Mouse (Mus musculus): ENCODE data around the gene Adtrp. TPM values are rescaled to one million over a fixed set of nuclear protein-coding genes. Genes with fewer than 3 reads are reported as not detected.

The Adtrp gene
- total and polyA plus RNA-seq, 2 experiments from 2014 or later: 0.12 TPM; not detected in 1

- no peaks in the 10 kb centered on the region for H3K9me3 ChIP-seq (replicated peaks; ENCODE audit: control insufficient read depth, low read length)
- H3K4me1 ChIP-seq (ENCODE audit: control insufficient read depth, insufficient read depth): no peaks in the 10 kb centered on the region
- no peak overlapping the region for H3K4me3 ChIP-seq (ENCODE audit: low read depth, low read length)
- TF ChIP-seq EP300 (IDR thresholded peaks at IDR 0.05; ENCODE audit: low read depth) (no peak), CTCF (IDR thresholded peaks at IDR 0.05; ENCODE audit: low read depth) (no peak)
- DNase-seq (ENCODE audit: low spot score) (no peak), ATAC-seq (ENCODE audit: insufficient read depth, low read depth) (no peak)
- no peak overlapping the region for H3K9ac ChIP-seq (replicated peaks; ENCODE audit: low read depth, low read length)
- H3K36me3 ChIP-seq (replicated peaks; ENCODE audit: control insufficient read depth, insufficient read depth, low read length): no peaks in the 10 kb centered on the region
- no peak overlapping the region for H3K27ac ChIP-seq (ENCODE audit: low read depth)
- 71% methylated on average over 3 of the region's 3 CpGs for WGBS
- no peaks in the 10 kb centered on the region for H3K27me3 ChIP-seq (ENCODE audit: control insufficient read depth, insufficient read depth, low read length)
- H3K4me2 ChIP-seq (ENCODE audit: low read depth, low read length): no peak overlapping the region
Measured at GRCm38 (mm10) chr13:41771061-41771460, 76.4 kb downstream of the Adtrp start.

GRCm38 (mm10) chr13:41767941-41768340 is 79.5 kb downstream of the Adtrp start:
- ATAC-seq (ENCODE audit: insufficient read depth, low read depth) (no peak), DNase-seq (ENCODE audit: low spot score) (no peak)
- 82% methylated on average over 4 of the region's 4 CpGs for WGBS
- Histone ChIP-seq H3K4me1 (ENCODE audit: control insufficient read depth, insufficient read depth) (no peaks in the 10 kb centered on the region), H3K9me3 (replicated peaks; ENCODE audit: control insufficient read depth, low read length) (no peaks in the 10 kb centered on the region), H3K27me3 (ENCODE audit: control insufficient read depth, insufficient read depth, low read length) (no peaks in the 10 kb centered on the region), H3K36me3 (replicated peaks; ENCODE audit: control insufficient read depth, insufficient read depth, low read length) (no peaks in the 10 kb centered on the region), H3K4me2 (ENCODE audit: low read depth, low read length) (no peak overlapping the region), H3K4me3 (ENCODE audit: low read depth, low read length) (no peak overlapping the region), H3K9ac (replicated peaks; ENCODE audit: low read depth, low read length) (no peak overlapping the region), H3K27ac (ENCODE audit: low read depth) (no peak overlapping the region)
- no peak for TF ChIP-seq EP300 (IDR thresholded peaks at IDR 0.05; ENCODE audit: low read depth)
- no peak for TF ChIP-seq CTCF (IDR thresholded peaks at IDR 0.05; ENCODE audit: low read depth)

GRCm38 (mm10) chr13:41761986-41762385 is 85.5 kb downstream of the Adtrp start:
- H3K27ac ChIP-seq (ENCODE audit: low read depth): no peak overlapping the region
- ATAC-seq (ENCODE audit: insufficient read depth, low read depth) (no peak), DNase-seq (ENCODE audit: low spot score) (no peak)
- H3K27me3 ChIP-seq (ENCODE audit: control insufficient read depth, insufficient read depth, low read length): no peaks in the 10 kb centered on the region
- H3K4me1 ChIP-seq (ENCODE audit: control insufficient read depth, insufficient read depth): peaks cover 9% of the 10 kb centered on the region
- H3K36me3 ChIP-seq (replicated peaks; ENCODE audit: control insufficient read depth, insufficient read depth, low read length): no peaks in the 10 kb centered on the region
- no peak for TF ChIP-seq EP300 (IDR thresholded peaks at IDR 0.05; ENCODE audit: low read depth)
- no peak for TF ChIP-seq CTCF (IDR thresholded peaks at IDR 0.05; ENCODE audit: low read depth)
- H3K4me2 ChIP-seq (ENCODE audit: low read depth, low read length): no peak overlapping the region
- H3K4me3 ChIP-seq (ENCODE audit: low read depth, low read length): no peak overlapping the region
- H3K9ac ChIP-seq (replicated peaks; ENCODE audit: low read depth, low read length): no peak overlapping the region
- H3K9me3 ChIP-seq (replicated peaks; ENCODE audit: control insufficient read depth, low read length): no peaks in the 10 kb centered on the region
- WGBS: 75% methylated on average over 3 of the region's 3 CpGs

GRCm38 (mm10) chr13:41760484-41760883 is 87.0 kb downstream of the Adtrp start:
- Histone ChIP-seq H3K27me3 (ENCODE audit: control insufficient read depth, insufficient read depth, low read length) (no peaks in the 10 kb centered on the region), H3K4me1 (ENCODE audit: control insufficient read depth, insufficient read depth) (peaks cover 9% of the 10 kb centered on the region), H3K4me2 (ENCODE audit: low read depth, low read length) (no peak overlapping the region), H3K9me3 (replicated peaks; ENCODE audit: control insufficient read depth, low read length) (no peaks in the 10 kb centered on the region), H3K9ac (replicated peaks; ENCODE audit: low read depth, low read length) (no peak overlapping the region), H3K36me3 (replicated peaks; ENCODE audit: control insufficient read depth, insufficient read depth, low read length) (no peaks in the 10 kb centered on the region), H3K27ac (ENCODE audit: low read depth) (no peak overlapping the region), H3K4me3 (ENCODE audit: low read depth, low read length) (no peak overlapping the region)
- 40% methylated on average over 10 of the region's 10 CpGs for WGBS
- DNase-seq (ENCODE audit: low spot score) (no peak), ATAC-seq (ENCODE audit: insufficient read depth, low read depth) (no peak)
- TF ChIP-seq EP300 (IDR thresholded peaks at IDR 0.05; ENCODE audit: low read depth): no peak
- no peak for TF ChIP-seq CTCF (IDR thresholded peaks at IDR 0.05; ENCODE audit: low read depth)

GRCm38 (mm10) chr13:41758550-41759465 is 88.7 kb downstream of the Adtrp start:
- WGBS: 82% methylated on average over 19 of the region's 19 CpGs
- Histone ChIP-seq H3K36me3 (replicated peaks; ENCODE audit: control insufficient read depth, insufficient read depth, low read length) (no peaks in the 10 kb centered on the region), H3K4me1 (ENCODE audit: control insufficient read depth, insufficient read depth) (peaks cover 9% of the 10 kb centered on the region), H3K9ac (replicated peaks; ENCODE audit: low read depth, low read length) (no peak overlapping the region), H3K4me3 (ENCODE audit: low read depth, low read length) (no peak overlapping the region), H3K27me3 (ENCODE audit: control insufficient read depth, insufficient read depth, low read length) (no peaks in the 10 kb centered on the region), H3K27ac (ENCODE audit: low read depth) (no peak overlapping the region), H3K4me2 (ENCODE audit: low read depth, low read length) (no peak overlapping the region), H3K9me3 (replicated peaks; ENCODE audit: control insufficient read depth, low read length) (no peaks in the 10 kb centered on the region)
- ATAC-seq (ENCODE audit: insufficient read depth, low read depth) (no peak), DNase-seq (ENCODE audit: low spot score) (no peak)
- TF ChIP-seq CTCF (IDR thresholded peaks at IDR 0.05; ENCODE audit: low read depth) (no peak), EP300 (IDR thresholded peaks at IDR 0.05; ENCODE audit: low read depth) (no peak)
